Mouse (Mus musculus) frontal cortex, postnatal 10 days (tissue): ENCODE measurements at regions not wholly inside any gene's neighbourhood (a gene's known extent, or its start where the extent isn't known, plus 50 kb on each side); places are given as distances from the start of the nearest gene placed in this dataset.

Source experiments
- DNase-seq, 2 experiments: peaks; one replicate each; pipeline ENCODE4 v3.0.0; 2022; ENCODE audit warnings: low spot score in 2 of 2, mixed read lengths in 1 of 2

DNA sequence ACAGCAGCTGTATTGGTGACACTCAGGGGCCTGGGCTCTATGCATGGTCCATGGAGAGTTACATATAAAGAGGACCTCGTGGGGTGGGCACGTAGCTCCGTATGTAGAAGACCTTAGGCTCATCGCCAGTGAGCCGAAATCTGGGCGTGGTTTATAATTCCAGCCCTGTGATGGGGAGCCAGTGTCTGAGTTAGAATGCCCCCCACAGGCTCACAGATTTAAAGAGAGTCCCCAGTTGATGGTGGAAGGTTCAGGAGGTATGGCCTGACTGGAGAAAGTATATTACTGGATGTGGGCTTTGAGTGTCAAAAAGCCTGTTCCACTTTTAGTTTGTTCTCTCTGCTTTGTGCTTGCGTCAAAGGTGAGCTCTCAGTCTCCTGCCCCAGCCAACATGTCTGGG is 54.8 kb downstream of the 1700122O11Rik start:
- no peak for DNase-seq

DNA sequence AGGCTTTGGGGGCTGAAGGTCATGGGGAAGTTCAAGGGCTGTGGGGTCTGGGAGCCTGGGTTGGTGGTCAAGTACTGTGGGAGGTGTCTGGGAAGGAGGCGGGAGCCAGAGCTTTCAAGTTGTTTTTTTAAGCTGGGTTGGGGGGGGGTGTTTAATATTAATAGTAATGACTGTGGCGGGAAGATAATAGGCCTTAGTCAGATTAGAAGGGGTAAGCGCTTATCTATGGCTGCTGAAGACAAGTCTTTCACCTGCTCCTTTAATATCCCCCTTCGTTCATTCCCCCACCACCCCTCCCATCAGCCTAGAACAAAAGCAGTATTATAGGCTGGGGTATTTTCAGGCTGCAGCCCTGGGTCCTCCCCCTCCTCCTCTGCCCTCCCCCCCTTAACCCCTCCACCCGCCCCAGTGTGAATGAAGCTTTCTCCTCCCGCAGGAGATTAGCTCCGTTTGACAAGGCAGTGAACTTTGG is 56.5 kb downstream of the 1700122O11Rik start:
- no peak for DNase-seq

DNA sequence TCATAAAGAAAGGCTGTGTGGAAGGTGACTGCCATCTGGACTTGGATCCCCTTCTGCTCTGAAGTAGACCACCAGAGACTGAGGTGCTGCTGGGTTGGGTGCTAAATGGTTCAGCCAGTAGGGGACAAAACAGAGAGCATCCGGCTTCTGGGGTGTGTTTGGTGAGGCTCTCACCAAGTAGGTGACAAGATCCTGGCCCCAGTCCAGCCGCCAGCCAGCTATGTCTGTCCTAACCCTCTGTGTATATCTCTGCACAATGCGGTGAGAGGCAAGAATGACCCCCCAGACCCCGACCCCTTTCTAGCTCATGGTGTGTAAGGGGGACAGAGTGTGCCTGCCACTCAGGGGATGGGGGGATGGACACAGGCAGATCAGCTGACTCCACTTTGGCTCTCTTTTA is 54.8 kb upstream of the Foxp4 start:
- DNase-seq: no peak

DNA sequence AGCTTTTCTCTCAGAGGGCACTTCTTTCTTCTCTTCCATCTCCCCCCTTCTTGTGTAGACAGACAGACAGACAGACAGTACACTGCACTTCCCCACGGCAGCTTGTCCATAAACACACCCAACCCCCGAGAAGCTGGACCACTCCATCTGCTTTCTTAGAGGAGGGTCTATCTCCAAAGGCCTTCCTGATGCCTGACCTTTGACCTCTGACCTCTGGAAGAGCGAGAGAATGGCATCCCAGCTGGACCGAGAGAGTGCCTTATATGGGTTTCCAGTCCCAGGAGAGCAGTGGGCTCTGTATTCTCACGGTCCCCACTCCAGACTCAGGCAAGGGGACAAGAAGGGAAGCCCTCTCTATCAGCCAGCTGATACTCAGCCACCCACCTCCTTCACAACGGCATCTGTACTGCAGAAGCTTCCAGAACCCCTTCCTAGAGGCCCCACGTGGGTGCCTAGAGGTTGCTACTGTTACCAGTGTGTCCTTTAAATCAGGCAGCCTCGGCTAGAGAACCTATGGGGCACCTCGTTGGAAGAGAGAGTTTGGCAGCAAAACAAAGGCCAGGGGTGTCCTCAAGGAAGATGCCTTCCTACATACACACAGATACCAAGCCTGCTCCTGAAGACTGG is 54.1 kb upstream of the Foxp4 start:
- no peak for DNase-seq

DNA sequence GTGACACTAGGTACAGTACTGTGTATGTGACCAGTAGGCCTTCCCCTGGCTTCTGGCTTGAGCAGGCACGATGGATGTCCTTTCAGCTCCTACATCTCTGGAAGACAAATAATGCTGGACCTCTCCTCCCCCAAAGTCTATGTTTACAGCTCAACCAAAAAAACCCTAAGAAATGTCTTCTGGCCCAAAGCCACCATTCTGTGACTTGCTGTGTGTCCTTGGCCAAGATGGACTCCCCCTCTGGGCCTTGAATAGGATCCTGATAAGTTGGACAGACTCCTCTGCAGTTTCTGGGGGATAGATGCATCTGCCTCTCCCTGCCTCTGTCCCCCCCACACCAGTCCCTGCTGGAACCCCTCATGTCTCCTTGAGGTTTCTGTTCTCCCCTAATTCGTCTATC is 53.6 kb upstream of the Foxp4 start:
- no peak for DNase-seq

DNA sequence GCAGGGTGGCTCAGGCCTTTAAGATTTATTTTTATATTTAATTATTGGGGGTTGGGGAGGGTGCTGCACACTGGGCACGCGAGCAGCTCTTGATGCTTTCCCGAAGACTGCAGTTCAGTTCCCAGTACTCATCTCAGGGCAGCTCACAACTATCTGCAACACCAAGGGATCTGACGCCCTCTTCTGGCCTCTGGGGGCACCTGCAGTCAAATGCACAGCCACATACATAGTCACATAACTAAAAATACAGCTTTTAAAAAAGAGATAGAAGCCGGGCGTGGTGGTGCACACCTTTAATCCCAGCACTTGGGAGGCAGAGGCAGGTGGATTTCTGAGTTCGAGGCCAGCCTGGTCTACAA is 52.5 kb upstream of the Foxp4 start:
- DNase-seq: no peak

DNA sequence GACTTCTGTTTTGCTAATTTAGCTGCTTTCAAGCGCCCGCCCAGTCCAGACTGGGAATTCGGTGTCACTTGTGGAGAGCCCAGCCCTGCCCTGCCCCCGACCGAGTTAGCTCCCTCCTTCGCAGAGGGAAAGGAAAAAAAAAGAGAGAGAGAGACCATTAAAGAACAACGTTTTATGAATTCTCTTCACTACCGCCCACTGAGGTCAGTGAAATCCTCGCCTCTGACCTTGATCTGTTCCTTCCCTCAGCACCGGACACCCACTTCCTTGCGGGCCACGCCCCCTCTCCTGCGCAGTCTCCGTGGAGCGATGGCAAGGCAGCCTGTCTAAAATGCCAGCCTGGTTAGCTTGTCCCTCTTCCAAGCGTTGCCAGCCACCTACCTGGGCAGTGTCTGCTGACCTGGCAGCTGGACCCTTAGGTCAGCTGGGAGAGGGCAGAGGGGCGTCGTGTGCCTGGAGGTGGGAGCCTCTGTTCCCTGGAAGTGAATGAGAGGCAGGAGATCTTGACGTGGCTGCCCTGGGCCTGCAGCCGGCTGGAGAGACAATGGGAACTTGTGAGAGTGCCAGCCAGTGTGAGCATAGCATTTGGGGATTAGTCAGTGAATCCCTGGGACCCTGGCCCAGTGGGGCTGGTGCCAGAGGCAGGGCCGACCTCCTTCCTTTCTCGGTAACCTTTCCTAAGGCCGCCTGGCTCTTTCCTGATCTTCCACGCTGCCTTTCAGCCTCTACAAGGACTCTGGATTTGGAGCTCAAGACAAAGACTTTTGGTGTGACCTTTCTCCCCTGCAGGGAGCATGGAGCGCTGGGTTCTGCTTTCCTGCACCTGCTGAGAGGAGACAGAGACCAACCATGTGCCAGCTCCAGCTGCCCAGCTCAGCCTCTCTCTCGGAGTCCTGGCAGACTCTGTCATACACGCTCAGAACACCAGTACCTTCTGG is 51.9 kb upstream of the Foxp4 start:
- DNase-seq: peak in 1 of 2 experiments; percentile 21

DNA sequence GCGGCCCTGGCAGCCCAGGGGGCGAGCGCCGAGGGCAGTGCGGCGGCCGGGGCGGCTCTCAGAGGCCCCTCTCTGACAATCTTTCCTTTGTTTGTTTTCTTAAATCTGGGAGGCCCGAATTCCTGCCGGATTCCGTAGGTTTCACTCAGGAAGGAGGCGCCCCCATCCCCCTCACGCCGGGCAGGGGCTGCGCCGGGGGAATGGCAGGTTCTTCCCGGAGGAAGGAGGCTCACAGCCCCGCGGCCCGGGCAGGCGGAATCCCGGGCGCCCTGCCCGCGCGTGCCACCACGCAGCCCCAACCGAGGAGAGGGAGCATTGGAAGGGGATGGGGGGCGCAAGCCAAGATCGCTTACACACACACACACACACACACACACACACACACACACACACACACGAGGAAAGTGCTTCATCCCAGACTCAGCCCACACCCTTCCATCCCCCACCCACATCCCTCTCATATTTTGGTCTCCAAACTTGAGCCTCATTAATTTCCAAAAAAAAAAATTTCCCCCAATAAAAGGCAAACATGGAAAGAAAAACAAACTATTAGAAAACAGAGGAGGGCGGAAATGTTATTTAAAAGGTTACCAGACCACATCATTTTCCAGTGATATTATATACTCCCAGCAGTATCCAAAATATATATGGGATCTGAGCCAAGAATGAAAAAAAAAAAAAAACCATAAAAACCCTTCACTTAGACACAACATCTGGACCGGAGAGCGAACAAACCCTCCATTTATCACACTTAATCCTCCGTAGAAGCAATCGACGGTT is 51.0 kb upstream of the Foxp4 start:
- DNase-seq: peak in 1 of 2 experiments; percentile 19

DNA sequence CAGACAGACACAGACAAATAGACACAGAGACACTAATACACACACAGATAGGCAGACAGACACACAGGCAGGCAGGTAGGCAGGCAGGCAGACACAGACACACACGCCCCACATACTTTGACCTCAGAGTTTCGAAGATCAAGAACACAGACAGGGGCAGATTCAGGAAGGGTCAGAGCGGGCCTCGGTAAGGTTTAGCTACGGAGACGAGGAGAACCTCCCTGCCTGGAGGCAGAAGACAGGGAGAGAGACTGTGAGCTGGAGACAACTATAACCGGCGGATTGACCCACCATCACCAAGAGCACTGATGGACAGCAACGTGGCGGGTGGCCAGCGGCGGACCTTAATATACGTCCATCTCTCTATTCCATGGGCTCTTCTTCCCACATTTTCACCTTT is 50.1 kb upstream of the Foxp4 start:
- no peak for DNase-seq
